Mouse (Mus musculus) gastrocnemius, adult 2 months (tissue): ENCODE measurements at regions not wholly inside any gene's neighbourhood (a gene's known extent, or its start where the extent isn't known, plus 50 kb on each side); places are given as distances from the start of the nearest gene placed in this dataset.
A peak's percentile ranks its signal among the peaks of the same experiment; 100 is the strongest.

Experiments used
- DNase-seq: peaks from one replicate; pipeline ENCODE4 v3.0.0; 2022
- H3K27ac ChIP-seq: fragments of 200-600 bp; 2 replicates; pipeline ENCODE4 v1.8.1; 2022; ENCODE audit warnings: mild to moderate bottlenecking
- H3K4me3 ChIP-seq: fragments of 200-600 bp; 2 replicates; pipeline ENCODE4 v1.8.1; 2022; ENCODE audit warnings: mild to moderate bottlenecking, moderate library complexity
- CTCF ChIP-seq: fragments of 200-600 bp; IDR thresholded peaks from 2 replicates; pipeline ENCODE4 v1.8.1; 2022; ENCODE audit warnings: antibody characterized with exemption, mild to moderate bottlenecking, moderate library complexity
- intact Hi-C: fragments of 180-260 bp; cut with DNase I; formaldehyde crosslinking; loops from one replicate; pipeline ENCODE4 v1.15.1; 2025

DNA sequence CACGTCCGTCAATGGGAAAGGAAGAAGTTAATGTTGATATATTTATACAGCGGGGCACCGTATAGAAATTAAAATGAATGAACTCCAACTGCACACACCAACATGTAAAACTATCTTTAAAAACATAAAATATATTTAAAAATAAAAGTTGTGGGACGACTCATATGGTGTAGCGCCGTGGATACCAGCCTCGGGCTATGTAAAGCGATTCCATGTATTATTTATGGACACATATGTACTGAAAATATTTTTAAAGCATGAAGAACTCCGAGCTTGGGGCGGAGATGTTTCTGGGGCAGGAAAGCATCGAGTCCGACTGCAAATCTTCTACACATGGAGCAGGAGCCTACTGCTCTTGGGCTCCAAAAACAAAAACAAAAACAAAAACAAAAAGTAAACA is 182.4 kb downstream of the Cryba4 start:
- DNase-seq, result no peak
- no peak for TF ChIP-seq CTCF
- Histone ChIP-seq H3K4me3 (no peak overlapping the region), H3K27ac (no peak overlapping the region)
- intact Hi-C loops, result no loop called here

GRCm38 (mm10) chr5:112072456-112072855 is 179.9 kb downstream of the Cryba4 start:
- H3K4me3 ChIP-seq, result no peak overlapping the region
- no peak overlapping the region for H3K27ac ChIP-seq
- DNase-seq, result no peak
- no peak for TF ChIP-seq CTCF
- intact Hi-C loops, result no loop called here

- no peak for TF ChIP-seq CTCF
- no peak for DNase-seq
- intact Hi-C loops, result no loop called here
- no peak overlapping the region for H3K4me3 ChIP-seq
- no peak overlapping the region for H3K27ac ChIP-seq
Measured at GRCm38 (mm10) chr5:112077097-112077496, 175.2 kb downstream of the Cryba4 start.

- intact Hi-C loops, result no loop called here
- no peak overlapping the region for H3K4me3 ChIP-seq
- peak; percentile 50 for TF ChIP-seq CTCF
- H3K27ac ChIP-seq, result no peak overlapping the region
- peak; percentile 54 for DNase-seq
Measured at GRCm38 (mm10) chr5:112077840-112078600, 174.3 kb downstream of the Cryba4 start.

DNA sequence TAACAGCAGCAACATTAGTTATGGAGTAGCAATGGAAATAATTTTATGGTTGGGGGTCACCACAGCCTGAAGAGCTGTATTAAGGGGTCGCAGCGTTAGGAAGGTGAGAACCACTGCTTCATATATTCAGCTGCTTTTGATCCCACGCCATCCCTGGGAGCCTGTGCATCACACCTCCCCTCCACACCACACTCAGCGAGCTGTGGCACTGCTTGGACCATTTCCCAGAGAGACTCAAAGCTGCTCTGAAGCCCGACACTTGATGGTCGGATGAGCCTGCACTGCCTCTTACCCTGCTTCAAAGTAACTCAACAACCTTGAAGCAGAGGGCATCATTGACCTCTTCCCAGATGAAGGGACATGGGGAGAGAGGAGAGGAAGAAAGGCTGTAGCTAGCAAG is 171.3 kb downstream of the Cryba4 start:
- no peak for DNase-seq
- no peak for TF ChIP-seq CTCF
- Histone ChIP-seq H3K27ac (no peak overlapping the region), H3K4me3 (no peak overlapping the region)
- intact Hi-C loops, result no loop called here

DNA sequence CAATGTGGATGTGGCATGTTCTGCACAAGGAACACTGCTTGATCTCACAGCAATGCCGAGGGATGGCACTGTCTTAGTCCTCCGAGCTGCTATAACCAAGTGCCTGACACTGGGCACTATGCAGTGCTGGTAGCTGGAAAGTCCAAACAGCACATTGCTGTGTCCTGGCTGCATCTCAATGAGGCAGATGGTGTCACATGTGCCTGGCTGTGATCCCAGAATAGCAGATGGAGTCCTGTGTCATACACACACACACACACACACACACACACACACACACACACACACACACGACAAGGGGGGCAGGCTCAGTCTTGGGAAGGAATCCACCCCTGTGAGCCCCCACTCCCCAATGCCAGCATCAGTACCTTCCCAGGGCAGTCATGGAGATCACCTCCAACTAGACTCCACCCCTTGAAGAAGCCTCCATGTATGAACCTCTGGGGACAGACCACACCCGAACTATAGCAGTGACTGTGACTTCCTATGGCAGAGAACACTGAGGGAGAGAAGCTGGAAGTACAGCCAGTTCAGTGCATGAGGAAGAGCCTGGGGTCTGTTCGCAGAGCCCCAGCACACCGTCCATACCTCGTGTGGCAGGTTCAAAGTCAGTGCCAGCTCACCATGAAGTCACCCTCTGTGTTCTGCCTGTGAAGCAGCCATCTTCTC is 160.3 kb downstream of the Cryba4 start:
- no peak for DNase-seq
- intact Hi-C loops, result no loop called here
- Histone ChIP-seq H3K27ac (no peak overlapping the region), H3K4me3 (no peak overlapping the region)
- no peak for TF ChIP-seq CTCF

GRCm38 (mm10) chr5:112093905-112094571 is 158.3 kb downstream of the Cryba4 start:
- DNase-seq, result no peak
- Histone ChIP-seq H3K27ac (no peak overlapping the region), H3K4me3 (no peak overlapping the region)
- intact Hi-C loops, result no loop called here
- no peak for TF ChIP-seq CTCF

DNA sequence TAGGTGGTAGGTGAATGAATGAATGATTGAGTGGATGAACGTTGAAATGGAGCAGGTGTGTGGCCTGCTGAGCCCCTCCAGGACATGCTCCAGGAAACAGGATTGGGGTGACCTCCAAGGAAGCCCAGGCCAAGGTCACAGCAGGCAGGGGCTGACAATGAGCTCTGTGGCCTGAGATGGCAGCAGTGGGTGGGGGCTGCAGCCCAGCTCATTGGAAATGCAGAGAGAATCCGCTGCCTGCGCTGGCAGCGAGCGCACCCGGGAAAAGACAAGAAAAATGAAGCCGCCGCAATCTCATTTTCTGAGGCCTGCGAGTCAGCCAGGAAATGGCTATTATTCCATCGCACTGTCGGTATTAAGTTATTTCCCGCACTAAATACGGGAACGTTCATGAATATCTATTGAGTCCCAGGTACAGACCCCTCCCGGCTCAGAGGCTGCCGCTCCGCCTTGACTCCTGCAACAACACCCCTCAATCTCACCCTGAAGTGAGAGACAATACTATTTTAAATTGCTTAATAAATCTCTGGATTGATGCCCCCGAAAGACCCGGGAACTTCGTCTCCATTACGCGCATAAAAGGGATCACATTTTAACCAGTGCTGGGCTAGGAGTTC is 153.7 kb downstream of the Cryba4 start:
- no peak for DNase-seq
- TF ChIP-seq CTCF, result no peak
- intact Hi-C loops, result no loop called here
- Histone ChIP-seq H3K4me3 (no peak overlapping the region), H3K27ac (no peak overlapping the region)

DNA sequence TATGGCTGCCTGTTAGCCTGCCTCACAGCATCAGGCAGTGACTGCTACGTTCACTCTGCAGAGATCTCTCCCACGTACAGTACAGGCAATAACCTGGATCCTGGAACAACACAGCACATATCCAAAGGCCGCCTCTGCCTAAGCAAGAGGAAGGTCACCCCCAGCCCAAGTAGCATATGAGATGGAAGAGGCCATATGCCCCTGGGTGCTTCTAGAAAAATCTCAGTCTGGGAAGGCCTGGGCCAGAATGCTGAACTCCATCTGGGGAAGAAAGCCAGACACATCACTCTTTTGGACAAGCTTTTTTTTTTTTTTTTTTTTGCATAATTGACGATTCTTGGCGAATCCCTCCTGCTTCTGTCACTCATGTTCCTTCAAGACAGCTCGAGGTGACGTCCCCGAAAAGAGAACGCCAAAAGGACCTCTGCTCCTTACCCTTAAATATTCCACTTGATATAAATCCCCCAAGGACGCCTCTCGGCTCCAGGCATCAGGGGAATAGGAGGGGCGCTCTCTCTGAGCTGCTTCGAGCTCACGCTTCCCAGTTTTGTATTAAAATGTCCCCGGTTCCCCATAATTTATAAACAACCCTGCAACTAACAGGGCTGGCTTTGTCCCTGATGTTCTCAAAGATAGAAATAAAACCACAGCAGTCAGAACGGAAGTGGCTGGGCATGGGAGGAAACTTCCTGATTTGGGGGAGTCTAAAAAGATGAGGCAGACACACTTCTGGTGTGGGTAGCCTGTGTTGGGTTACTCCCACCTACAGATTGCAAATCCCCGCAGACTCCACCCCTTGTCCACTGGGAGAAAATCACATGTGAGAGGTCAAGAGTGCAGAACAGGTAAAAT is 150.4 kb downstream of the Cryba4 start:
- no peak for DNase-seq
- H3K4me3 ChIP-seq, result no peak overlapping the region
- intact Hi-C loops, result no loop called here
- no peak for TF ChIP-seq CTCF
- no peak overlapping the region for H3K27ac ChIP-seq

DNA sequence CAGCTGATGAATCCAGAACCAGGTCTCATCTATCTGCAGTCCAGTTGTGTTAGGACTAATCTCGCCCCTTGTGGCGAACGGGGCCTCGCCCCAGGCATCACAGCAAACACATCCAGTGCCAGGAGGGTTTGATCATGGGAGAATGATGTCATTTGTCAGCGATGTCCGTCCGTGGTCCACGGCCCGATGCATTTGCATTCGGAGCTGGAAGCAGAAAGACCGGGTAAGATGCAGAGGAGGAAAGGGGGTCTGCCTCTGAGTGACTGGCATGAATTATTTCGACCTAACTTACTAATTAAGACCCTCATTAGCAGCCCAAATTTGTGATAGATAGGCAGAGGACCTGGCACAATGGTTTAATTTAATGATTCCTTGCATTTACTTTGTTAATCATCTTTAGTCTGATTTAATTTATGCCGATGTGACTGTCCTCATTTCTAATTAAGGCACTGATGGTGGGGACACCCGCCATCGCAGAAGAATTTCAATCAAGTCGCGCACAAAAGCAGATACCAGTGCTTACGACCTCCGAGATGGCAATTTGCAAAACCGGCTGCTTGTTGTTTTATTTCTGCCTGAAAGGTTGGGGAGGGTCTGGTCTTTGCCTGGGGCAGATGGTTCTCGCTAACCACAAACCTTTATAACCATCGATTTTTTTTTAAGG is 141.9 kb downstream of the Cryba4 start:
- H3K27ac ChIP-seq, result no peak overlapping the region
- TF ChIP-seq CTCF, result no peak
- DNase-seq, result no peak
- intact Hi-C loops, result no loop called here
- H3K4me3 ChIP-seq, result no peak overlapping the region

- H3K27ac ChIP-seq, result no peak overlapping the region
- DNase-seq, result no peak
- intact Hi-C loops, result no loop called here
- H3K4me3 ChIP-seq, result no peak overlapping the region
- TF ChIP-seq CTCF, result no peak
Measured at GRCm38 (mm10) chr5:112120766-112121165, 131.6 kb downstream of the Cryba4 start.

DNA sequence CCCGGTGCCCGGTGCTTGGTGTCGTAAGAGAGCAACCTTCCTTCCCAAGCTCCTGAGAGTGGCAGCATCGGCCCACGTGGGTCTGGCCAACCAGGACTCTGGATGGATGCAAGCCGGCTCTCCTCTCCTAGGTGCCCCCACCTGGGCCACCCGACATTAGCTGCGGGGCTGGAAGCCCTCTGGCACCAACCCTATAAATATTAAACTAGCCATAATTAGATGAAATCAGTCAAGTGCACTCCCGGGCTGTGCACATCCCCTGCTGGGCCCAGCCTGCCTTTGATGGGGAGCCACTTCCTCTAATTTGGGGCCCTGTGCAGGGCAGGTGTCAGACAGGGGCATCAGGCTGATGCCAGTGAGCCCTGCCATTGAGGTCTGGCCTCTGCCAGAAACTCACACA is 130.8 kb downstream of the Cryba4 start:
- H3K27ac ChIP-seq, result no peak overlapping the region
- intact Hi-C loops, result no loop called here
- no peak overlapping the region for H3K4me3 ChIP-seq
- DNase-seq, result no peak
- TF ChIP-seq CTCF, result no peak
